Mouse (Mus musculus): ENCODE data around the gene Hoxb8. TPM values are rescaled to one million over a fixed set of nuclear protein-coding genes. Genes with fewer than 3 reads are reported as not detected.

Gene Hoxb8
- total RNA-seq, 2 experiments from 2014 or later: 0.14 to 0.23 TPM

DNA sequence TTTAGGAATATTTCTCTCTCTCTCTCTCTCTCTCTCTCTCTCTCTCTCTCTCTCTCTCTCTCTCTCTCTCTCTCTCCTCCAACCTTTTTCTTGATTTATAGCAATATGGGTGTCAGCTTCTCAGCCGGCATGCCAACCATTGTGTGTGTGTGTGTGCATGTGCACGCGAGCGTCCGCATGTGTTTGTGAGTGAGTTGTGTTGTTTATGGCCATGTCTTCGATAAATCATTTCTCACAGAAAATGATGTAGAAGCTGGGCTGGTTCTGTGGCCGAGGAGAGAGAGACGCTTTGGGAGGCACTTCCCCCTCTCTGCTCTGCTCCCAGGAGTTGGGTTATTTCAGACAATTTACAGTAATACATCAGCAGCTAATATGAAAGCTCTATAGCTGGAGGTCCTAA lies 46.9 kb downstream of the Hoxb8 start:
- Histone ChIP-seq H3K4me3 (no peak overlapping the region), H3K27ac (no peak overlapping the region)
- intact Hi-C loops (cut with DNase I): no loop called here
- DNase-seq: no peak
- no peak for TF ChIP-seq CTCF (IDR thresholded peaks at IDR 0.05)

DNA sequence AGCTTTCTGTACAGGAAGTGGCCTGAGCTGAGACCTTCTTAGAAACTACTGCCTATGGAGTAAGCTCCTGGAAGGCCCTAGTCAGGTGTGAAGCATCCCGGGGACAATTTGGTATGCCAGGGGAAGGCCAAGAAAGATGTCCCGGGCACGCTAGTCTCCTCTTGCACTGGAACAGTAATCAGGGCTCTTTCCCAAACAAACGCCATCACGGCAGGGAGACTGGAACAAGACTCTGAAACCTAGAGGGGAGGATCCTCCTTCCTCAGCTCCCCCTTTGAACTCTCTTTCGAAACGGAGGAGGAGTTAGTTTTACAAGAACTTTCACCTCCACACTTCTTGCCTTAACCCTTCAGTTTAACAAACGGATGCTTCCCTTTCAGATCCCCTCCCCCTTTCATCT lies 50.4 kb downstream of the Hoxb8 start:
- intact Hi-C loops (cut with DNase I): no loop called here
- no peak overlapping the region for H3K4me3 ChIP-seq
- TF ChIP-seq CTCF (IDR thresholded peaks at IDR 0.05): no peak
- H3K27ac ChIP-seq: no peak overlapping the region
- DNase-seq: no peak

DNA sequence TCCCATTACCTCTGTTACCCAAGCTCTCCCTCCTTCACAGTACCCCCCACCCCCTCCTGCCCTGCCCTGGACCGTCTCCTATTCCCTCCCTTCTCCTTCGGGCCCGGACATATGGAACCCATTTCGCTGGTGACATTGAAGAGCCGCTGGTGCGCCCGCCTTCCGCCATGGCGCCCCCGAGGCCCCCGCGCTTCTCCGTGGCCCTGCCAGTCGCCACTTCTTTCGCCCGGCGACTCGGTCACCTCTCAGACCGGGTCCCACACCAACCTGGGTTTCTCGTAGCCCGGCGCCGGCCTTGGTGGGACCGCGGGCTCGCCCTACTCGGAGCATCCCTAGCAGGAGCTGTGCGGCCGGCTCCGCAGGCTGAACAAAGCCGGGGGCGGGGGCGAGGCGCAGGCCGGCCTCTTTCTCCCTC lies 50.9 kb downstream of the Hoxb8 start:
- Histone ChIP-seq H3K27ac (no peak overlapping the region), H3K4me3 (peak overlapping the region; percentile 17)
- no peak for TF ChIP-seq CTCF (IDR thresholded peaks at IDR 0.05)
- DNase-seq: no peak
- intact Hi-C loops (cut with DNase I): no loop called here

DNA sequence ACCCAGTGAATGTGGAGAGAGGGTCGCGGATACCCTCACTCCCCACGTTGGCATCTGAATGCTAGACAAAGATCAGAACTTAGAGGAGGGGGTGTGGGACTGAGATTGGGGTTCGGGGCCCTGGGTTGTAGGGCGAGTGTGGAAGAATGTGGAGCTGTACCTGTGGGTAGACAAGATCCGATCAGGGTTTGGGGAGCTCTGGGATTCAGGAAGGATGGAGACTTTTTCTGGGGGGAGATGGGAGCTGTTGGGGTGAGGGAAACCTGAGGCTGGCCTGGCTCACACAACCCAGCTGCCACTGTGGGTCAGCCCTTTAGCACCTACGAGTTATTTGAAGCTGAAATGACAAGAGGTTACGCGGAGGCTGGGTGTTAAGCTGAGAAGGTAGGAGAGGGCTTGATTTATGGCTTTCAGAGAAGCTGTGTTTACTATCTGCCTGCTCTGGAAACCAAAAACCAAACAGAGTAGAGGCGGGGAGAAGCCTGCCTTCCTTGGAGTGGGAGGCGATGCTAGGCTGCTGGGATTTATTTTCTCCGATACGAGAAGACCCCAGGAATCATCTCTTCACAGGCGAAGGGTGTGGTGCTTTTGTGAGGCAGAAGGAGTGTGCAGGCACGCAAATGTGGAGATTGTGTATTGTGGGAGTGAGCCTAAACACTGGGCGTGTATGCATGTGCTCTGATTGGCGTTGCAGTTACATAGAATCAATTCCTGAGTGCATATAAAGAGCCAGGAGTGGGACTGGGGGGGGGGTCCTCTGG lies 51.7 kb downstream of the Hoxb8 start:
- no peak for TF ChIP-seq CTCF (IDR thresholded peaks at IDR 0.05)
- DNase-seq: no peak
- intact Hi-C loops (cut with DNase I): no loop called here
- Histone ChIP-seq H3K27ac (no peak overlapping the region), H3K4me3 (no peak overlapping the region; the same call in 1 of the 2 replicates)

DNA sequence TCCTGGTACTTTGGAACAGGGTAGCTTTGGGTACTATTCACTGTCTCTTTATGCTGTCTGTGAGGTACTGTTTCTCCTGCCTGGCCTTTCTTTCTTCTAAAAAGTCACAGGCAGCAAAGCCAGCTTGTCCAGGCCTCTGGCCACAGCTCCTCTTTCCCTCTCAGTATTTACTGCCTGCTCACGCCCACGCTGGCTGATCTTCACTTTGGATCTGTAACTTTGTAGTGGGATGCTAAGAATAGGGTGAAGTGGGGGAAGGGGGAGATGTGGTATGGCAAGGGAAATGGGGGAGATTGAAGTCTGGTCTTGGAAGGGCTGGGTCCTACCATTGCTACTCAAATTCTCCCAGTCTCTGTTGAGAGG lies 52.3 kb downstream of the Hoxb8 start:
- intact Hi-C loops (cut with DNase I): no loop called here
- DNase-seq: no peak
- Histone ChIP-seq H3K27ac (no peak overlapping the region), H3K4me3 (no peak overlapping the region)
- no peak for TF ChIP-seq CTCF (IDR thresholded peaks at IDR 0.05)

Small RNA genes within 50 kb of the gene (microRNA-seq; reads per million reads assigned to microRNA genes)
- gene Mir10a (8,858 reads per million, percentile 92 among the genes with 10 or more reads in this experiment), gene Mir196a-1 (10.1 reads per million, percentile 7 among the genes with 10 or more reads in this experiment)

Other genes with a start within 250 kb of the Hoxb8 start
- gene Snf8, start 247.0 kb upstream of the Hoxb8 start, total RNA-seq (2021): 10 to 100 TPM; 31.6 to 34.6 TPM
- gene Ube2z, start 216.5 kb upstream of the Hoxb8 start, total RNA-seq (2021): 10 to 100 TPM; 14.4 to 18.2 TPM
- gene Atp5g1, start 206.2 kb upstream of the Hoxb8 start, total RNA-seq (2021): 1,000 to 10,000 TPM; 1,178 to 1,786 TPM
- not detected for gene Calcoco2, start 169.9 kb upstream of the Hoxb8 start, total RNA-seq (2021)
- not detected for gene Ttll6, start 148.1 kb upstream of the Hoxb8 start, total RNA-seq (2021)
- not detected for gene Hoxb13, start 87.6 kb upstream of the Hoxb8 start, total RNA-seq (2021)
- gene Hoxb9, start 10.4 kb upstream of the Hoxb8 start, total RNA-seq (2021): under 1 TPM in 1 of 2 experiments, not detected in 1; 0.14 TPM
- gene Hoxb7, start 4.7 kb downstream of the Hoxb8 start, total RNA-seq (2021): under 1 TPM; 0.47 to 0.56 TPM
- under 1 TPM; 0.56 to 0.64 TPM for gene Hoxb6, start 10.6 kb downstream of the Hoxb8 start, total RNA-seq (2021)
- under 1 TPM; 0.26 to 0.28 TPM for gene Hoxb5, start 21.4 kb downstream of the Hoxb8 start, total RNA-seq (2021)
- gene Hoxb4, start 36.4 kb downstream of the Hoxb8 start, total RNA-seq (2021): under 1 TPM; 0.31 to 0.38 TPM
- under 1 TPM; 0.22 to 0.51 TPM for gene Hoxb3, start 41.4 kb downstream of the Hoxb8 start, total RNA-seq (2021)
- gene Hoxb2, start 68.6 kb downstream of the Hoxb8 start, total RNA-seq (2021): under 1 TPM; 0.15 to 0.20 TPM
- gene Hoxb1, start 83.8 kb downstream of the Hoxb8 start, total RNA-seq (2021): not detected
- gene Skap1, start 182.7 kb downstream of the Hoxb8 start, total RNA-seq (2021): not detected